Mouse (Mus musculus): Measurements from ENCODE around the gene Emx1.

The Emx1 gene

DNA sequence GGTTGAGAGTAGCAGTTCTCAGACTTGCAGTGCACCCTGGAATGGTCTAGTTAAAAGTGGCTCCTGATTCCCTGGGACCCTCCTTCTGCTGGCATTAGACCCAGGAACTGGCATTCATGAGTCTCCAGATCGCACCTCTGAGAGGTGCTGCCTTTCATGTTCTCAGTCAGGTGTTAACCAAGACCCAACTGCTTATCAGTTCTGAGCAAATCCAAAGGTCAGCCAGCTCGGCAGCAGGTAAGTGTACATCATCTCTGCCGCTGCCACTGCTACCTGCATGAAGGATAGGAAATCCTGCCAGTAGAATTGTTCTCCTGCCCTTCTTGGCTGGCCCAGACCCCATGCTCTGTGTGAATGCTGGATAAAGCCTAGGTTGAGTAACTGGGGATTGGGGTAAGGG is 43.5 kb downstream of the Emx1 start:
- no peak for DNase-seq (ENCODE audit: low spot score in 2 of 2)

DNA sequence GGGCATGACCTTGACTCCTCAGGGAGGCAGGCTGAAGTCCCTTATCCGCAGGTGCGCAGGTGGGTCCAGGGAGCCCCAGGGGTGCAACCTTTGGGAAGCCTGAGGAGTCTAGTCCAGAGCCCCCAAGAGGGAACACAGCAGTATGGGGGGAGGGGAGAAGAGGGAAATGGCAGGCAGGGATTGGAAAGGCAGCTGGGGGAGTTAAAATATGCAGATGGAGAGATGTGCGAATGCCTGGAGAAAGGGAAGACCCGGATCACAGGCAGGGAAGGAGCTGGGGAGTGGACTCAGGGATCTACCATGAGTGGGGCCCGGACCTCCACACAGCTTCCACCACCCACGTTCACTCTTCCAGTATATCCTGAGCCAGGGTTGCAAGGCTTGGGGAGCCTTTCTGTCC is 44.2 kb downstream of the Emx1 start:
- DNase-seq (ENCODE audit: low spot score in 2 of 2) = no peak

DNA sequence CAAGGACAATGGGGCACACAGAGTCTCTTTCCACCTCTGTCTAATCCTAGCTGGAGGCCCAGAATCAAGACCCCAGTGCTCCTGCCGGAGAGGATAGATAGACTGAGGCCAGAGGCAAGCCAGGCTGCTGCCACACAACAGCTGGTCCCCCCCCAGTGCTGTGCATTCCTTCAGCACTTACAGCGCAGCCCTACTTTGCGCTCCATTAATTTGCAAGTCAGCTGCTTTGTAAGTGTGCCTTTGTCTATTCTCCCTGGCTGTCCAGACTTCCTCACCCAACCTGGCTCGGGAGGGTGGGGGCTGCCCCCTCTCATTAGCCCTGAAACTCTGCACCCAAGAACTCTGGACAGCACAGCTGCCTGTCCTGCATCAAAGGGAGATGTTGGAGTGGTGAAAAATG is 44.8 kb downstream of the Emx1 start:
- no peak for DNase-seq (ENCODE audit: low spot score in 2 of 2)

DNA sequence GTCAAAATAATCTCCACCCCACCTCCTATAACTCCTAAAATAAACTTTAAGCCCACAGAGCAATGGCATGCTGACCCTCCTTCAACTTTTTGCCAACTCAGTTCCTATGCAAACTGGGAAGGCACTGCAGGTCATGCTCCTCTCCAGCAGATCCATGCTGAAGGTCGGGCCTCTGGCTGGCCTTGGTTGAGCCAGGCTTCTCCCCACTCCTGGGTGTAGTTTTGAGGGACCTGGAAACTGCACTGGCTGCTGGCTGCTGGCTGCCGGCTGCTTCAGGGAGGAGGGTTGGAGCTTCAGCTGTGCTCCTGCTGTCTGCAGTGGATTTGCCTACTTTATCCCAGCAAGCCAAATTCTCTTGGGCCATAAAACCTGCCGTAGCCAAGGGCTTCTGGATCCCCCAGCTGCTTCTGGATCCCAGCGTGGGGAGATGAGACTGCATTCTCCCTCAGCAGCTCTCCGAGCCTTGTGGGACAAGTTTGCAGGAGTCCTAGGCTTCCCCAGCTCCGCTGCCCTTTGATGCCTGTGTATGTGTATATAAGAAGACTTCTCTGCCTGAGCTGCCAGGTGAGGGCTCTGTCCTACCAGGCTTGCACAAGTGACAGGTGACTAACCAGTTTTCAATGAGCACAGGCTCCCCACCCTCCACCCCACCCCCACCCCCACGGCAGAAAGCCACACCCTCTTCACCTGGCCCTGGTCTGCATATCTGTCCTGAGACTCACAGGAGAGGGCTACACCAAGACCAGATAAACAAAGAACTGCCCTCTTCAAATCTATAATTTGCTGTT is 45.8 kb downstream of the Emx1 start:
- no peak for DNase-seq (ENCODE audit: low spot score in 2 of 2)

DNA sequence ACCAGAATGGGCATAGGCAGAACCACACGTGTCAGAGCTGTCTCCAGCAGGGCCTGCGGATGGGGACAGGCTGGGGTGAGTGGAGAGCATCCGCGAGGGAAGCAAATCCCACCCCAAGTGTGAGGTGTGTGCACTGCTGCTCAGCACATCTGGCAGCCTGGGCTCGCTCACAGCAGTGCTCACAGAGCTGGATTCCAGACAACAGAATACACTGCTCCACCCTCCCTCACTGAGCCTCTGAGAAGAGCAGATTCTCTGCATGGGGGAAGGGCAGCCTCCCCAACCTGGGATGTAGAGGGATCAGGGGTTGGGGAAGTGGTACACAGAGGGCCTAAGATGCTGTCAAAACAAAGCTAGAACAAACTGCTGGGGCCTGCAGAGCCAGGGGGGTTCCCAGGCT is 47.6 kb downstream of the Emx1 start:
- no peak for DNase-seq (ENCODE audit: low spot score in 2 of 2)

DNA sequence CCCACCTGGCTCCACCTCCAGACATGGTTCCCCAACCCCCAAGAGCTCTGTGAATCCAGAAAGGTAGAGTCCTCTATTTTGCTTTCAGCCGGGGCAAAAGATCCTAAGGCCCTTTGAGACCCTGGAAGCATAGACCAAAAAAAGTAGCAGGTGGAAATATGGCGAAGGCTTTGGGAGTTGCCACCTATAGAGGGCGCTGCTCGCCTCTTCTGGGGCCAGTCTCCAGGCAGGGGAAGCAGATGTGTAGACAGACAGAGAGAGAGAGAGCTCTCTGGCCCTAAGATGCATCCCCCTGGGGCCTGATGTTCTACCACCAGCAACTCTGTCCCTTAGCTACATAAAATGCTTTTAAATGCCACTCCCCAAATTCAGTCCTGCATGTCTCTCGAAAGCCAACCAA is 49.8 kb downstream of the Emx1 start:
- no peak for DNase-seq (ENCODE audit: low spot score in 2 of 2)

DNA sequence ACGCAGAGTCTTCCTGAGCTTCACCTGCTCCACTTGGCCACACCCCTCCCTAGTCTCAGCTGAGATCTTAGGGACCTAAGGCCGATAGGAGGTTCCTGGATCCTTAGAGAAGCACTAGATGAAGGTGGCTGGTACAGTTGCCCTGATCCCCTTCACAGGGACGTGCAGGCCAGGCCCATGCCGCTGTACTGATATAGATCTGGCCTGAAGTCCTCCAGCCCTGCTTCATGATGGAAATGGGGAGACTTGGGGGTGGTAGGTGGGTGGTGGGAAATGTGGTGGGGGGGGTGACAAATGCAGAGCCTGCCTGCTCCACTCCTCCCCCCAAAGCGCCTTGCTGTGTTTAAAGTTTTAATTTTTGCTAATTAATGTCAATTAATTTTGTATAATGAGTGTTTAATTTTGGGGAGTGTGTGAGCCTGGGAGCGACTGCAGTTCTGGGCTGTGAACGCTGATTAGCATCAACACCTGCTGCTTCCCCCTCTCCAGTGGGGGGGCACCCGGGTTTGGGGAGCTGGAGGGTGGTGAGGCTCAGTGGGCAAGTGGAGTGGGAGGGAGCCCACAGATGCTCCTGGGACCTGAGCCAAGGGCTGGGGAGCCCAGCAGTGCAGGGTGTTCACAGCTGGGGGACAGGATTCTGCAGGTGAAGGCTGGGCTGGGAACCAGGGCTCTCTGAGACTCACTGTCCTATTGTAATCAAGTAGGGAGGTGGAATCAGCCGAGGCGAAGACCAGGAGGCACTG is 50.5 kb downstream of the Emx1 start:
- no peak for DNase-seq (ENCODE audit: low spot score in 2 of 2)

DNA sequence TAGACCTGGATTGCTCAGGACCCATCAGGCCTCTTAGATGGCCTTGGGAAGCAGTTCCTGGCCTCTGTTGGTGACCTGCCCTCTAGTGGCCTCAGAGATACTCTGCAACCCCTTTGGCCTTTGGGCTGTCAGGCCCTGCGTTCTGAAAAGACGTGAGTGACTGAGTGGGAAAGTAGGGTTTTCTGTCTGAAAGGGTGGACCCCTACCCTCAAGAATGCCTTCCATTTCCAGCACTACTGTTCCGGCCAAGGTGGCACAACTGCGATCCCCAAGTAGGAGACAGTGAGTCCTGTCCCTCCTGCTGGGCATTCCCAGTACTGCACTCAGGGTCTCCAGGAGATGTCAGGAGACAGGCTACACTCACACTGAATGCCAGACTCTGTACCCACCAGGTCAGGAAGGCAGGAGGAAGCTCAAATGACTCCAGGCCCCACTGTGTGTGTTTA is 51.8 kb downstream of the Emx1 start:
- peak in 1 of 2 experiments; percentile 13 for DNase-seq (ENCODE audit: low spot score in 2 of 2)

DNA sequence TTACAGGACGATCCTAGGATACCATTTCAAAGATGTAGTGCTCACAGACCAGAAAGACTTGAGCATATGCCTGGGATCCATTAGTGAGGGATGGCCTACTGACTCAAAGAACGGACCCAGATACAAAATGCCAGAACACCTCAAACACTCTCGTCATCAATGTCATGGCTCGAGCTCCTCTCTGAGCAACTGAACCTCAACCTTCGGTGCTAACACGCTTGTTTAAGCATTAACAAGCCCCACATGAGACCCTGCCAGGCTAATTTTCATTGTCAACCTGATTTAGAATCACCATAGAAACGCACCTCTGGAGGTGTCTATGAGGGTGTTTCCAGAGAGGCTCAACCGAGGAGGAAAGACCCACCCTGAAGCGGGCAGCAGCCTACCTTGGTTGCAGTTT is 62.6 kb downstream of the Emx1 start:
- no peak for DNase-seq (ENCODE audit: low spot score in 2 of 2)

DNA sequence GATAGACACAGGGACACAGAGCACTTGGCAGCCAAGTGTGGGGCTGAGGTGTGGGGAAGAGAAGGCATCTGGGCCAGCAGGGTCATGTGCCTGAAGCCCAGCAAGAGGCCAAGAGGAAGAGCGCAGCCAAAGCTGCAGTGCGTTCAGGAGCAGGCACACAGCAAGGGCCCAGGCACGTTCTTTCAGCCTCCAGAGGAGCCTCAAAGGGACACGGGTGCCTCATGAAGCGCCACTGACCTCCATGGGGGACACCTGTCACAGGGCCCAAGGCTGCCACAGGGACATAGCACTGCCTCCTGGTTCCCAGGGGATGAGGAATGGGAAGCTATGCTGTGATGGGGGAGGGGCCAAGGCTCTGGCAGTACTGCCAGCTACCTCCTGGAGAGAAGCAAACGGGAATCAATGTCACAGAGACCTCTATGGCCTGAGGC is 63.6 kb downstream of the Emx1 start:
- no peak for DNase-seq (ENCODE audit: low spot score in 2 of 2)

DNA sequence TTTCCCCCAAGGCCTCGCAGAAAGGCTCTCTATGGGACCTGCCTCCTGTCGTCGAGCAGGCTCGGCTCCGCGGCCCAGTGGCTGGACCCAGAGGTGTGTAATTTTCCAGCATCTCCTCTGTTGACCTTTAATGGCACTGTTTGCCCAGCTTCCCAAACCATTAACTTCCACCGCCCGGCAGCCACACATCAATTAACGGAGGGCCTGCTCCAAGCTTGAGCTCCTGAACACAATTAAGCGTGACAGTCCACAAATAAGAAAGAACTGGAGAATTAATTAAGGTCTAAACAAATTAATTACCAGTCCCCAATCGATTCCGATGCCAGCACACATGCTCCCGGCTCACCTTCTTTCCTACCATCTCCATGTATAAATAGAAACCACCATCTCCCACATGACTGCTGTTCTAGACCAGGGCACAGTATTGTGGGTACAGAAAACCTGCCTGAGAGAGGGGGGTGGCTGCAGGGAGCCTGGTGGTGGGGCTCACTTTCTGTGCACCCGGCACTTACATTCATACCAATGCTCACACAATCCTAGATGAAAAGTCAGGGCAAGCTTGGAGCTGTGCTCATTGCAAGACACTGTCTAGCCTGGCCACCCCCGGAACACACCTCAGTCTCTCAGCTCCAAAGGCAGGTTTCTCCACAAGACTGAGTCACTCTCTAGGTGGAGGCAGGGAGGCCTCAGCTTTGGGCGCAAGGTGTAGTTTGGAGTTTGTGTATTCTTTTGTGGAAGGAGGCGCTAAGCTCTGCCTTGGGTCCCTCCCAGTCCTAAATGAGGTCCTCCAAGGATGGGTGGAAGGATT is 65.2 kb downstream of the Emx1 start:
- no peak for DNase-seq (ENCODE audit: low spot score in 2 of 2)

DNA sequence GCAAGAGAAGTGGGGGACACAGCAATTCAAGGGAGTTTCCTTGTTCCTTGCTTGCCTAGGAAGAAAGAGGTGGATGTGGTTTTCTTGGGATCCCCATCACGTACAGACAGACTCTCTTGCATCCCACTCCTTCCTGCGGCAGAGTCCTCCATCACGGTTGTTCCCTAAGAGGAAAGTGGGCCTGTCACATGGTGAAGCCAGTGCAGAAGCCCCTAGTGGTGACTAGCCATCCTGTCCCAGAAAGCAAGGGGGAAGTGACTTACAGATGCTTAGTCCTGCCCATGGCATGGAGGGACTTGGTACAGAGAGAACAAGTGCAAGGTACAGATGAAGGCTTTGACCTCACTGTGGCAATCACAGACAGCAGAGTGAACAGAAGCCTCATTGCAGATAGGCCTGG is 66.0 kb downstream of the Emx1 start:
- DNase-seq (ENCODE audit: low spot score in 2 of 2) = no peak
